Mouse (Mus musculus): ENCODE data around the gene Efcab2. TPM values are rescaled to one million over a fixed set of nuclear protein-coding genes. Genes with fewer than 3 reads are reported as not detected.

Gene Efcab2
- total RNA-seq (2021), result 10 to 100 TPM in 1 of 2 experiments, 1 to 10 TPM in 1; 4.8 to 10.0 TPM
- long read RNA-seq, experiment 1, transcript Efcab2-201 (7 exons, 3,580 nt), result major isoform, 11 of 13 reads
- long read RNA-seq, experiment 1, partial matches to known transcripts, result 0 of 13 reads
- long read RNA-seq, experiment 1, other reads (novel, unspliced or antisense), result 2 of 13 reads
- long read RNA-seq, experiment 2, transcript Efcab2-201 (7 exons, 3,580 nt), result major isoform, 10 of 12 reads
- long read RNA-seq, experiment 2, partial matches to known transcripts, result 0 of 12 reads
- long read RNA-seq, experiment 2, other reads (novel, unspliced or antisense), result 1 of 12 reads

DNA sequence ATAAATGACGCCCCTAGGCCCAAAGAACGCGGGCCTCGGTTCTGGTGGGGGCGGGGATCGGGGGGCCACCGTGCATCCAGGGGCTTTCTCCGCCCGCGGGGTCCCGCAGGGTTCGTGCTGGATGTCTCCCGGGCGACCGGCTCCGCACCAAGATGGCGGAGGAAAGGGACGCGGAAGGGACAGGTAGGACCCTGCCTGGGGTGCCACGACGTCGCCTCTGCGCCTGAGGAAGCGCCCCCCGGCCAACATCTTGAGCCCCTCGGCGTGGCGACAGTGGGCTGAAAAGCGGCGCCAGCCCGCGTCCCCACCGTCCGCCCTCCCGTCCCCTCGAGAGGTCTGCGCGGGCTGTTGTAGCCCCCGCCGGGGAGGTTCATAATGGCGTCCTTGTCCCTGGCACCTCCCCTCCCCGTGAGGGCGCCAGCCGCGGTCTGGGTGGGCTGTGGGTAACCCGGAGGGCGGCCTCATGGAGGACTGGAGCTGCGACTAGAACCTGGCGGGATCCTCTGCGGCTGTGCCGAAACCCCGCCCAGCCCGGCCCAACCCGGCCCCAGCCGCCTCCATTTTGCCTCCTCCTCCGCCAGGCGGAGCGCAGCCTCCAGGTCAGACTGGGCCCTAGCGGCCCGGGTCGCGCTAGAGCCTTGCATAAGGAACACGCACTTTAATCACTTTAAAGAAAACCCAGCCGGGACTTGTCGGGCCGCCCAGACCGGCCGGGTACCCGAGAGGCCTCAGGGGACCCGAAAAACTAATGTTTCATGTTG is at the start of gene Efcab2:
Efcab2 (plus strand) TSS at position 135 of the 761 bp plus-strand sequence.
- DNase-seq, result peak; percentile 88

DNA sequence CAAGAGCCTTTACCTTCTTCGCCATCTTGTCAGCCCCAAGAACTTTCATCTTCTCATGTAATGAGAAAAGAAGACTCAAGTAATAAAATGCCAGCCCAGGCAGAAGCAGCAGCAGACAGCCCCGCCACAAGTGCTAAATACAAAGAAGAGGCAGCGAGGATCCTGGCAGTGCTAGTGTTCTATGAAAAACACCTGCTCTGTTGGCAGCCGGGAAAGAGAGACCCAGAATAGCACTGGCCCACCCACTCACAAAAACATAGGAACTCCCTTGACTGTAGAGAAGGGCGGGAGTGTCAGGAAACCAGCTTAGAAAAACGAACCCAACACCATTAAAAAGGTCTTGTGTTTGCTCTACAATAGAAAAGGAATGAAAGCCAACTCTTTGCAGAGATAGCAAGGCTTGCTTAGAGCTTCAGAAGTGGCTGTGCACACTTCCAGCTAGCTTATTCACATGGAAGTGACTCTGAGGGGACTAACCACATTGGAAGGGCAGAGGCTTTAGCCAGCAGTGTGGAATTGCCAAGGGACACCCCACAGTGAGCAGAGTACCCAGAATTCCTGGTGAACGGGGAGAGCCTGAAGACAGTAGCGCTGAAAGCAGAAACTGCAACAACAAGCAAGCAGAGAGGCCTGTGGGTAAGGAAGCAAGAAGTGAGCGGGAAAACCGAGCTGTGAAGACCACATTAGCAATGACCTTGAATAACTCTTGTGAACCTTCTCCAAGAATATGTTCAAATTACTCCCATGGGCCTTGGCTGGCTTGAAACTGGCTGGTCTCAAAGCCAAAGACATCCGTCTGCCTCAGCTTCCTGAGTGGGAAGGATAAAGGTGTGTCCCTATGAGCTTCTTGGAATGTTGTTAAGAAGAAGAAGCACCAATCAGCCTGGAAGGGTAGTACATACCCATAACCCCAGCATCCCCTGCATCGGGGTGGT is 47.8 kb upstream of the Efcab2 start:
- no peak for DNase-seq

DNA sequence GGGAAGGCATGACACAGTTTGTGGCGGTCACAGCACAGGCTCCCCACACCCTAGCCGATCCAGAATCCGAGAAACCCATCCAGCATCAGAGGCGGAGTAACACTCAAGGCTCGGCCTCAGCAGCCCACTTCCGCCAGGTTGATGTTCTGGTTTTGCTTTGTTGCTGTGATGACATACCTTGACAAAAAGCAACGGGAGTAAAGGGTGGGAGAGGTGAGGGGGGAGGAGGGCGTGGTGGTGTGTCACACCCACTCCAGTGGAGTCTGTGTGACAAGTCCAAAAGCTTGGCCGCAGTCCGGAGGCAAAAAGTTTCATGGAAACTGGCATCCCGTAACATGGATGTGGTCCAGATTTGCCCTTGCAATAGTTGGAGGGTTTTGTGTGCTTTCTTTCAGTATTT is 45.6 kb upstream of the Efcab2 start:
- DNase-seq, result no peak

DNA sequence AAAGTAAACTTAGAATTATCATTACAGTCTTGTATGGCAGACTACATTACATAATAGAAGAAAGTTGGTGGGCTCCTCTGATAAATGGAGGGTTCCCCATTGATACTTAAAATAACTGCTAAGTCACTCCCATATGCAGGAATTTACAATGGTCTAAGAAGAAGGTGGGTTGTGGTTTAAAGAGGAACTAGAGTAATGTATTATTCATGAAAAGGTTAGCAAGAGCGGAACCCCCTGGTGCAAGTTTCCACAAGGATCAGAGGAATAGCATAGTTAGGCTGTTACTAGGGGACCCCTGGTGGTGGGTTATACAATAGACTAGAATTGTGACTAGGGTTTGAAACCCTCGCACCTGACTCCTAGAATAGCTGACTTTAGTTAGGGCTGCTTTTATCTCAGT is 45.2 kb upstream of the Efcab2 start:
- DNase-seq, result no peak

DNA sequence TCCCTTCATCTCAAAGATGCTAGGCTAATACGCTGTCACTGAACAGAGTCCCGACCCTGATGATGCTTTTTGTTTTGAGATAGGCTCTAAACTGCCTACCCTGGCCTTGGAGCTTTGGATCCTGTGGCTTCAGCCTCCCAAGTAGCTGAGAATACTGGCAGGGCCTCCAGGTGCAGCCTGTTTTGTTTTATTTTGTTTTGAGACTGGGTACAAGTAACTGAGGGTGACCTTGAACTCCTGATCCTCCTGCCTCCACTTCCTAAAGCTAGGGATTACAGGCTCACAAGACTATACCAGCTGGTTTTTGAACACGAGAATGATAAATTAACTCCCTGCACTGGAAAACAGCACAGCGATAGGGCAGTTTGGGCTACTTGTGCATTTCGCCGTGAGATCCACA is 40.7 kb upstream of the Efcab2 start:
- no peak for DNase-seq

DNA sequence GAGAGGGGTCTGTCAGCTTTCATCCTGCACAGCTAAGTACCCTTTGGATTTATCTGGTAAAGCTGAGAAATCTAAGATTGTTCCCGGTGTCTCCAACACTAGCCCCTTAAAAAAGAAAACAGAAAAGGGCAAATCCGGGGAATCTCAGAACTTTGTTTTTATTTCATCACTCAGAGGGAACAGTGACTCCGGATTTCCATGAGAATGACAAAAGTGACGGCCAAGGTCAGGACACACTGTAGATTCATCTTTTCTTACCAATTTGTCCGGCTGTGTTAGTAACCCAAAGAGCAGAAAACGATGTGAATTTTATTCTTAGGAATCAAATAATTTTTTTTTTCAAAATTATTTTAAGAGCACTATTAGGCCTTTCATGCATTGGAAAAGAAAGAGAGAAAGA is 37.8 kb upstream of the Efcab2 start:
- no peak for DNase-seq

DNA sequence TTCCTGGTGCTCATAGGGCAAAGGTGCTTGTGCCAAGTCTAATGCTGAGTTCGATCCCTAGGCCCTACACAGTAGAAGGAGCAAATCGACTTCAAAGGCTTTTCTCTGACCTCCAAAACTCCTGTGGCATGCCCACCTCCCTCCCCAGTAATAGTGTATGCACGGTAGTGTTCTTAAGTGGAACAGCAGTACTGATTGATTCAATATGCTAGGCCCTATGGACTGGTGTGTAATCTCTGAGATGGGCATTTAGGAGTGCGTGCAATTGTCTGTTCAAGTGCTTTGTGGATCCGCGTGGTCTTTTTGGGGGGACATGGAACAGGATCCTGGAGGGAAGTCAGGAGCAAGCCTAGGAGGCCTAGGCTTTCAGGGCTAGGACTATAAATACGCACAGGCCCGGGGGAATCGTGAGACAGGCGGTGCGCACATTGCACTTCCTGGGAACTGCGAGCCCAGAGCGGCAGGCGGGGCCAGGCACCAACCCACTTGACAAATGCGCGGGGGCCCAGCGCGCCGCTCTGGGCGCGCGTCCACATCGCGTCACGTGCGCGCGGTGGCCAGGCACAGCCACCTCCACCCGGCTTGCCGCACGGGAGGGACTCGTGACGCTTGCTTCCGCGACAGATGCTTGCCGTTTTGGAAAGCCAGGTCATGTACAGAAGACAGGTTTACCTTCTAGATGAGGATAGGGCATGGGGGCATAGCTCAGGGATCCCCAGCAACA is 37.2 kb upstream of the Efcab2 start:
- DNase-seq, result peak; percentile 88

DNA sequence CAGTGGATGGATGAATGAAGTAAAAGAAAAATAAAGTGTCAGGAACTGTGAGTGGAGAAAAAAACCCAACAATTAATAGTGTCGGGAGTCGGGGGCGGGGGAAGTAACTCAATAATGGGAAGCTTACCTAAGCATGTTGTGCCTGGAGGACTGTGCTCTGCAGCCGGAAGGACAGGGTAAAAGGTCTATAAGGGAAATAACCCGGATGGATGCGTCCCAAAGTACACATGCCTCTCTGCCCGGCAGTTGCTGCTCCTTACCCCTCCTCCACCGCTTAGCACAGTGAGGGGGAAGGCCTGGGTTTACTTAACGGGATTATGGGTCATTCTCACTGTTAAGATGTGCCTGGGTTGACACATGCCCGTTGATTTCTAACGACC is 36.6 kb upstream of the Efcab2 start:
- DNase-seq, result peak; percentile 16

DNA sequence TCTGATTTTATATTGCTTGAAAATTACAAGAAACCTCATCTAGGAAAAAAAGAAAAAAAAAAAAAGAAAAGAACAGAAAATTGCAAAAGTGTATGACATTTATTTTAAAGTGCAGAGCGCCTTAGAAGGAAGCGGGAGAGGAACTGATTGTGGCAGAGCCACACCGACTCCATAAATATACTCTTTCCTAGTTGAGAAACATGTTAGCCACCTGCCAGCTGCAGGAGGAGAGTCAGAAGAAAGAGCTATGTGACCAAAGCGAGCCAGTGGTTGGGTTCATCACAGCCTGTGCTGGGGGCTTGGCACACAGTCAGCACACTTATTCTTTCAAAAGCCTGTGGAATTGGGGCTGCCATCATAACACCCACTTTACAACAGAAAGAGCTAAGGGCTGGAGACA is 33.2 kb upstream of the Efcab2 start:
- DNase-seq, result no peak

DNA sequence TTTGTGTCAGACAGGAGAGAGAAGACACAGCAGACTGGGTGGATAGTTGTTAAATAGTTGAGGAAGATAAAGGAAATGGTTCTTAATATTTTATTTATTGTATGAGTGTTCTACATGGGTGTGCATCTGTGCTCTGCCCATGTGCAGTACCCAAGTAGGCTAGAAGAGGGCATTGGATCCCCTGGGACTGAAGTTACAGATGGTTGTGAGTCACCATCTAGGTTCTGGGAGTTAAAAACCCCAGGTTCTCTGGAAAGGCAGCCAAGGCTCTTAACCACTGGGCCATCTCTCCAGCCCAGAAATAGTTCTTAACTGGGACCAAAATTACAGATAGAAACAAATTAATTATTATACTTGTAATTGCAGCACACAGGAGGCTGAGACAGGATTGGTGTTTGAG is 30.5 kb upstream of the Efcab2 start:
- no peak for DNase-seq

DNA sequence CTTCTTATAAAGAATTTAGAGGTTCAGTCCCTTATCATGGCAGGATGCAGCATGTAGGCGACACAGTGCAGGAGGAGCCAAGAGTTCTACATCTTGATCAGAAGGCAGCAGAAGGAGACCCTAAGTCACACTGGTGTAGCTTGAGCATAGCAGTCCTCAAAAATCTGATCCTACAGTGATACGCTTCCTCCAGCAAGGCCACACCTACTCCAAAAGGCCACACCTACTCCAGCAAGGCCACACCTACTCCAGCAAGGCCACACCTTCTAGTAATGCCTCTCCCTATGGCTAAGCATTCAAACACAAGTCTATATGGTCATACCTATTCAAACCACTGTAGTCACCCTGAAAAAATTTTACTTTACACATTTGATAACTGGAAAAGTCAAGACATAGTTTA is 29.8 kb upstream of the Efcab2 start:
- no peak for DNase-seq

DNA sequence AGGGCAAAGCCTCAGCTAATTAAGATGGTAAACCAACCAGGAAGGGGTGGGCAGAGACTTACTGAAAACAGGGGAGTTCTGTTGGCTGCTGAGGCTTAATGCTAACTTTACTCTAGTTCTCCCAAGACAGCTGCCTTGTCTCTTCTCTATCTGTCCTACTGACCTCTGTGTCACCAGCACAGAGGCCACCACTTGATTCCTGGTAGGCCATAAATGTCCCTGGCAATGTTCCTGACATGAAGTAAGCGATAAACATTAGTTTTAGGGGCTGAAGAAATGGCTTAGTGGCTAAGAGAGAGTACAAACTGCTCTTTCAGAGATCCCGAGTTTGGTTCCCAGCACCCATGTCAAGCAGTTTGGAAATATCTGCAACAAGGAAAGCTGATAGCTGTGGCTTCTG is 29.0 kb upstream of the Efcab2 start:
- no peak for DNase-seq

DNA sequence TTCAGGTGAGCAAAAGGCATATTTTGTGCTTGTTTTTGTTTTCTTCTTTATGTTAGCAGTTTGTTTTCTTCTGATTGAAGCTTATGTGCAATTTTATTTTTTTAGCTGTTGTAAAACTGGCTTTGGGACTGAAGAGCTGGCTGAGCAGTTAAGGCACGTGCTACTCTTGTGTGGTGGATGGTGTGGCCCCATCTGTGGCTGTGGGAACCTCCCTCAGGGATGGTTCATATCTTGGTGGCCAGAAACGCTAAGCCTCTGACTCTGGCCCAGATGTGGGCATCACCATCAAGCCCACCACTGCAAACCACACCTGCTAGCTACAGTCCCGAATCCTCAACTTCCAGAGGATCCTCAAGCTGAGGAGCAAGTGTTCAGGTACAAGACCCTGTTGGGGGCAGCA is 27.8 kb upstream of the Efcab2 start:
- no peak for DNase-seq

DNA sequence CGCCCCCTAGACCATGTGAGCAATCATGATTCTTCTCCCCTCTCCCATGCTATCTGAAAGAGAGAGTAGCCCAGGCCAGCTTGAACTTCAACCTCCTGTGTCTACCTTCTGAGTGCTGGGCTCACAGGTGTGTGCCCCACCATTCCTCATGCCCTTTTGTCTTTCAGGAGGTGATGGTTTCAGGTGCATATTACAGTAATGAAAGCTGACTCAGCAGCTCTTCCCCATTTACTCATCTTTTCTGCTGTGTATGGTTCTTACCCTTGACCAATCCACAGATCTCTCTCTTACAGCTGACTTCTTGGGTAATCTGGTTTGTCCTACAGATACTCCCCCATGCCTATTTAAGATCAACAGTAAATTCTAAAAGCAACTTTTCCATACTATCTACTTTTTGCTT is 26.7 kb upstream of the Efcab2 start:
- no peak for DNase-seq

DNA sequence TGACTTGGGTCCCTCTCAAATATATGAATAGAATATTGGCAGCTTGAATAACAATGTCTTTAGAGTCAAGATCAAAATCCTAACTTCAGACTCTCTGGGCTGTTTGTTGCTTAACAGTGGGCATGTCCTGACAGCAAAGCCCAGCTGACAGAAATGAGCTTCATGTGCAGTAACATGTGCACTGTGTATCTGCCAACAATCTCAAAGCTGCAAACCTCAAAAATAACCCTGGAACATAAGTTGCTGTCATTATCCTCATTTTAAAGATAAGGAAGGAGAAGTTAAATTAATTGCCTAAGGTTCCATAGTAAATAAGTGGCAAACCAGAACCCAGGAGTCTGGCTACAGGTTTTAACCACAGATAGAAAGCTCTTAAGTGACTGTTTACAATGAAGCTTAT is 23.7 kb upstream of the Efcab2 start:
- DNase-seq, result no peak

DNA sequence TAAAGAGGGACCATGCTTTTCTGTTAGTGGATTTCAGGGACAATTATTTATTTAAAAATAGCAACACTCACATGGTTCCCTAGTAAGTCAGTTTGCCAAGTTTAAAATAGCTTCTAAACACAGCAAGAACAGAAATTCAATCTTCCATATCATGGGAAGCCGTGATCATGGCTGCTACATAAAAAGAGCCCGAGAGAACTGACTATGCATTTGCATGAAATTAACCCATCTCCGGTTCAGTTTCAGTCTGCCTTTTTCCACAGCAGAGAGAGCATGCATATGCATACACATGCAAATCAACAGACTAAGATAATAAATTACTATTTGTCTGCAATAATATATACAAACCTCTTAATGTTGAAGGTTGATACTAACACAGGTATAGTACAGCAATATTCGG is 17.1 kb upstream of the Efcab2 start:
- DNase-seq, result no peak

DNA sequence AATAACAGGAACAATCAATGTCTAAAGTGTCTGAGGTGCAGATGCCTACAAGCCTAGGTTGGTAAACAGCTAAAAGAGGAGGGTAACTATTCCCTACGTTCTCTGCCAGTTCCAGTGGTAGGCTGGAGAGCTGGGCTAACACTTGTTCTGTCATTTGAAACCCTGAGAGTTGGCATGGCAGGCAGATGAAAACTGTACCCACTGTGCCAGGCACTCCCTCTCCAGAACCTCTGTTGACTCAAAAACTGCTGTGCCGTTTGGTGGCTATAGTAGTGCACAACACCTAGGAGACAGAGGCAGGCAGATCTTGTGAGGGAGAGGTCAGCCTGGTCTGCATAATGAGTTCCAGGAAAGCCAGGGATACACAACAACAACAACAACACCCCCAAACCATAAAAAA is 16.5 kb upstream of the Efcab2 start:
- no peak for DNase-seq

DNA sequence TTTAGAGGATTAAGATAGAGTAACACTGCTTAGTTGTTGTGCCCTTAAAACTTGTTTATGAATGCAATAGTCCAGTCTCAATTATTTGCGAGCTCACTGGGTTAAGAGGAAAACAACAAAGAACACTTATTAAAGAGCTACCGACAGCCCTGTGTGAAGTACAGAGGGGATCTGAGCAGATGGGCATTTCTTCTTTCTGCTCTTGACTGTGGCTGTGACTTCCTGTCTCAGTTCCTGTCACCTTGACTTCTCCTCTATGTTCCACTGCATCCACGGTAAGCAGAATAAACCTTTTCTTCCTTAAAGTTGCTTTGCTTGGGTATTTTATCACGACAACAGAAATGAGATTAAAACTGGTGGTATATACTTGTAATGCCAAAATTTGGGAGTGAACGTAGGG is 12.9 kb upstream of the Efcab2 start:
- DNase-seq, result no peak

DNA sequence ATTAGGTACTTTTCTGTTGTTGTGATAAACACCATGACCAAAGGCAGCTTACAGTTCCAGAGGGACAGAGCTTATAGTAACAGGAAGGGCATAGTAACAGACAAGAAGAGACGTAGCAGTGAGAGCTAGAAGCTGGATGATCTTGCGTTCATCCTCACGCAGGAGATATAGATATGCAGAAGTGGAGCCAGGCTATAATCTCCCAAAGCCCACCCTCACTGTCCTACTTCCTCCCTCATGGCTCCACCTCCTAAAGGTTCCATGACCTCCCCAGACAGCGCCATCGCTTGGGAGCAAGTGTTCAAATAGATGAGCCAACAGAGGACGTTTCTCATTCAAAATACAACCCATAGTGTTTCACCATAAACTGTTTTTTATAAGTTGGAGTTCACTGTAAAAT is 10.8 kb upstream of the Efcab2 start:
- DNase-seq, result no peak

DNA sequence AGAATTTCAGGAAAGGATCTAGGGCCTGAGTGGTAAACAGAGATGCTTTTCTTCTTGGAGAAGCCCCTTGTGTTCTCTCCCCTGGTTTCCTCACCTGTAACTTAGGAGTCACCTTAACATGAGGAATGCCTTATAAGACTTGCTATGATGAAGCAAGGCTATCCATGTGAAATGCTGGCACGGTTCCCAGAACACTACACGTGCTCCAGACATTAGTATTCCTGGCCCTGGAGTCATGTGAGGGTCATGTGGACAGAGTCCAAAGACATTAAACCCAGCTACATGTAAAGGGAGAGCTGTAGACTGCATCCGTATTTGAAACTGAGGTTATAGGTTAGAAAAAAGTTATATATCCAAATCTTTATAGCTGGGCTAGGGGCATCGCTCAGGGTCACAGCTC is 9.5 kb upstream of the Efcab2 start:
- DNase-seq, result peak; percentile 20

DNA sequence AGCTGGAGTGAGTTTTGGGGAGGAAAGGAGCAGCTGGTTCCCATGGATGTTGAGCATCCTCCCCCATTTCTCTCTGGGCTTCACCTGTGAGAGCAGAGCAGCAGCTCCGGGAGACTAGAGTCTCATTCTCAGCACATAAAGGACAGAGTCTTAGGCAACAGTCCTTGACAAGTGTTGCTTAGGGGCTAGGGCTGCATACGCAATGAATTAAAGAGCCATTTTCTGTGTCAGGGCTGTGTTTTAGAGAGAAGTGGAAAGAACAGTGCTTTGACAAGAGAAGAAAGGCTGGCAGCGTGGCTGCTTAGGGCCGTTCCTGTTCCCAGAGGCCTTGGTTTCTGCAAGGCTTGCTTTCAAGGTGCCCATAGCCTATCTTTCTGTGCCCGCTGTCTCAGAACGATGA is 6.0 kb upstream of the Efcab2 start:
- no peak for DNase-seq

DNA sequence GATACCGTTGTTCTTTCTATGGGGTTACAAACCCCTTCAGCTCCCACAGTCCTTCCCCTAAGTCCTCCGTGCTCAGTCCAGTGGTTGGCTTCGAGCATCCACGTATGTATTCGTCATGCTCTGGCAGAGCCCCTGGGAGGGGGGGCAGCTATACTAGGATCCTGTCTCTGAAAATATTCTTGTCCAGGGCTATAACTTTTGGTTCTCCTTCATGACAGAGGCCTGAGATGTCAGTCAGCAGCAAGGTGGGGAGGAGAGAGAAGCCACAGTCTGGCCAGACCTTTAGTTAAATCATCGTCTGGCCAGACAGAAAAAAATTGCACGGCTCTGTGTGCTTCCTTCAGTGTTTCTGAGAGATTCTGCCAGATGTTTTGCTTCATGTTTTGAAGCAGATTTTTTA is 5.2 kb upstream of the Efcab2 start:
- no peak for DNase-seq
